Mouse (Mus musculus) heart, embryonic 13.5 days (tissue): ENCODE data around the gene Zxdc. TPM values are rescaled to one million over a fixed set of nuclear protein-coding genes. Genes with fewer than 3 reads are reported as not detected.

ENCODE experiments used
- polyA plus RNA-seq: library from polyadenylated mRNA; unstranded; fragments of >200 nt; fragmentation: Nextera tagmentation; extraction: Ambion mirVana; gene quantifications from 2 replicates; pipeline ENCODE4 v1.2.1, GENCODE M21; 2015

Gene Zxdc
- polyA plus RNA-seq, 1 experiment from 2014 or later: 5.5 TPM

Other genes starting within 250 kb of the Zxdc start
- not detected in 2 replicates for gene Vmn1r51, start 246.9 kb upstream of the Zxdc start, polyA plus RNA-seq
- gene Vmn1r52, start 194.7 kb upstream of the Zxdc start, polyA plus RNA-seq: not detected in 2 replicates
- not detected in 2 replicates for gene V1ra8, start 166.7 kb upstream of the Zxdc start, polyA plus RNA-seq
- gene Vmn1r53, start 145.1 kb upstream of the Zxdc start, polyA plus RNA-seq: 0.18 TPM in 1 of 2 replicates, not detected in the other
- gene Vmn1r54, start 123.2 kb upstream of the Zxdc start, polyA plus RNA-seq: not detected in 2 replicates
- not detected in 2 replicates for gene BC048671, start 68.3 kb upstream of the Zxdc start, polyA plus RNA-seq
- 0.75 TPM in 1 of 2 replicates, not detected in the other for gene Chst13, start 44.3 kb upstream of the Zxdc start, polyA plus RNA-seq
- 0.08 and 0.32 TPM in 2 replicates for gene Uroc1, start 36.2 kb upstream of the Zxdc start, polyA plus RNA-seq
- gene Cfap100, start 59.3 kb downstream of the Zxdc start, polyA plus RNA-seq: 0.05 and 0.28 TPM in 2 replicates
- gene Klf15, start 93.1 kb downstream of the Zxdc start, polyA plus RNA-seq: 5.8 and 7.9 TPM in 2 replicates
- gene Aldh1l1, start 116.9 kb downstream of the Zxdc start, polyA plus RNA-seq: 1.1 and 1.5 TPM in 2 replicates
- 12.1 and 14.0 TPM in 2 replicates for gene Slc41a3, start 235.2 kb downstream of the Zxdc start, polyA plus RNA-seq